Mouse (Mus musculus): ENCODE measurements around the gene Brdt. TPM values are rescaled to one million over a fixed set of nuclear protein-coding genes. Genes with fewer than 3 reads are reported as not detected.
"Not testable (repeated sequence)": the region's sequence is repeated elsewhere in the genome, so short reads cannot be mapped to it uniquely, and the experiment has no call there.

The Brdt gene
- total RNA-seq, 1 experiment: 2.2 TPM

DNA sequence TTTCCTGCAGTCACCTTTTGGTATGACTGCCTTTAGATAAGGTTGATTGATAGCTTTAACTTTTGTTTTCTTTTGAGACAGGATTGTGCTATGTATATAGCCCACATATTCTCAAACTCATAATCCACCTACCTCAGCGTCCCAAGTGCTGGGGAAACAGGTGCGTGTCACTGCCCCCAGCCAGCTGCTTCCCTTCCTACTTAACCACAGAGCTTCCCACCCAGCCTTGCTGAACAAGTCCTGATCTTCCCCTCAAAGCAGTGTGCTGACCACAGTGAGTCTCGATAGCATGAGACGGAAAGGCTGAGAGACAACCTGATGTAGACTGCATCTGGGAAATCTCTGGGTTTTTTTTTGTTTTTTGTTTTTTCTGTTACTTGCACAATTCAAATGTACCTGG, 42.3 kb downstream of the Brdt start:
- Histone ChIP-seq H3K27ac (ENCODE audit: insufficient read depth, low read depth, low read length, poor library complexity, severe bottlenecking) (no peak overlapping the region), H3K9ac (ENCODE audit: insufficient read depth, low read depth, low read length, poor library complexity, severe bottlenecking) (no peak overlapping the region), H3K9me3 (ENCODE audit: control insufficient read depth, insufficient read depth, low read depth, low read length) (no peaks in the 10 kb centered on the region), H3K4me1 (ENCODE audit: control insufficient read depth in 2 of 2, insufficient read depth in 2 of 2, low read length in 2 of 2, poor library complexity in 1 of 2) (no peaks in the 10 kb centered on the region; a peak in 1 of 4 replicates), H3K4me3 (ENCODE audit: insufficient read depth in 1 of 2, low read depth in 1 of 2, low read length in 2 of 2, poor library complexity in 1 of 2, severe bottlenecking in 1 of 2) (no peak overlapping the region), H3K36me3 (ENCODE audit: control insufficient read depth, insufficient read depth, low read length, poor library complexity, severe bottlenecking) (no peaks in the 10 kb centered on the region)
- DNase-seq (ENCODE audit: low read depth, low spot score): no peak
- in situ Hi-C loops (cut with MboI; ENCODE audit: low sequenced_read_pairs in 2 of 2, unreplicated experiment in 2 of 2): no loop called here
- TF ChIP-seq MAFK (IDR thresholded peaks at IDR 0.05; ENCODE audit: insufficient read depth, low read depth, low read length): no peak
- TF ChIP-seq ZNF384 (IDR thresholded peaks at IDR 0.05; ENCODE audit: low read depth, low read length): no peak
- TF ChIP-seq CHD2 (IDR thresholded peaks at IDR 0.05; ENCODE audit: low read depth, low read length): no peak
- no peak for TF ChIP-seq HCFC1 (IDR thresholded peaks at IDR 0.05; ENCODE audit: borderline replicate concordance, insufficient read depth, low read length)
- TF ChIP-seq ZC3H11A (IDR thresholded peaks at IDR 0.05; ENCODE audit: borderline replicate concordance, low read depth, low read length): no peak

GRCm38 (mm10) chr5:107386448-107386847, 55.5 kb downstream of the Brdt start:
- in situ Hi-C loops (cut with MboI; ENCODE audit: low sequenced_read_pairs in 2 of 2, unreplicated experiment in 2 of 2); DNase-seq (ENCODE audit: low read depth, low spot score): not testable (repeated sequence)

DNA sequence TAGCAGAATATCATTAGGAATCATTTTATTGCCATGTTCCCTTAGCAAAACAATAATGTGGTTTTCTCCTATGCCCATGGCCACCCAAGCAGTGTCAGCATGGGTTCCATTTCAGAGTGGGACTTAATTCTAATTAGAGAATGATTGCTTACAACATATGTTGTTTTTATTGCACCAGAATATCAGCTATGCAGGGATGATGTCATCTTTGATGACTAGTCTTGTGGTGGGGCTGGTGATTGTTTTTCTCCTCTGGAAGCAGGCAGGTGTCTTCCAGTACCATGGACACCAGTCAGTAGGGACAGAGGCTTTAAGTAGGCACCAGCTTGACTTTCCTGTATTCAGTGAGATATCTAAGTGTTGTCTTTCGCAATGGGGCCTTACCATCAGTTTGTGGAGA, 56.8 kb downstream of the Brdt start:
- H3K36me3 ChIP-seq (ENCODE audit: control insufficient read depth, insufficient read depth, low read length, poor library complexity, severe bottlenecking): no peaks in the 10 kb centered on the region
- in situ Hi-C loops (cut with MboI; ENCODE audit: low sequenced_read_pairs in 2 of 2, unreplicated experiment in 2 of 2): no loop called here
- H3K4me3 ChIP-seq (ENCODE audit: insufficient read depth in 1 of 2, low read depth in 1 of 2, low read length in 2 of 2, poor library complexity in 1 of 2, severe bottlenecking in 1 of 2): no peak overlapping the region
- DNase-seq (ENCODE audit: low read depth, low spot score): no peak
- no peak overlapping the region for H3K9ac ChIP-seq (ENCODE audit: insufficient read depth, low read depth, low read length, poor library complexity, severe bottlenecking)
- TF ChIP-seq HCFC1 (IDR thresholded peaks at IDR 0.05; ENCODE audit: borderline replicate concordance, insufficient read depth, low read length) (no peak), CHD2 (IDR thresholded peaks at IDR 0.05; ENCODE audit: low read depth, low read length) (no peak), ZNF384 (IDR thresholded peaks at IDR 0.05; ENCODE audit: low read depth, low read length) (no peak), MAFK (IDR thresholded peaks at IDR 0.05; ENCODE audit: insufficient read depth, low read depth, low read length) (no peak), ZC3H11A (IDR thresholded peaks at IDR 0.05; ENCODE audit: borderline replicate concordance, low read depth, low read length) (no peak)
- no peak overlapping the region for H3K27ac ChIP-seq (ENCODE audit: insufficient read depth, low read depth, low read length, poor library complexity, severe bottlenecking)
- H3K4me1 ChIP-seq (ENCODE audit: control insufficient read depth in 2 of 2, insufficient read depth in 2 of 2, low read length in 2 of 2, poor library complexity in 1 of 2): no peaks in the 10 kb centered on the region
- no peaks in the 10 kb centered on the region for H3K9me3 ChIP-seq (ENCODE audit: control insufficient read depth, insufficient read depth, low read depth, low read length)

More at GRCm38 (mm10) chr5:107386448-107386847, 55.5 kb downstream of the Brdt start:
- not testable (repeated sequence) for H3K4me1 ChIP-seq (ENCODE audit: control insufficient read depth in 2 of 2, insufficient read depth in 2 of 2, low read length in 2 of 2, poor library complexity in 1 of 2); H3K4me3 ChIP-seq (ENCODE audit: insufficient read depth in 1 of 2, low read depth in 1 of 2, low read length in 2 of 2, poor library complexity in 1 of 2, severe bottlenecking in 1 of 2); H3K9ac ChIP-seq (ENCODE audit: insufficient read depth, low read depth, low read length, poor library complexity, severe bottlenecking); H3K36me3 ChIP-seq (ENCODE audit: control insufficient read depth, insufficient read depth, low read length, poor library complexity, severe bottlenecking); H3K9me3 ChIP-seq (ENCODE audit: control insufficient read depth, insufficient read depth, low read depth, low read length); H3K27ac ChIP-seq (ENCODE audit: insufficient read depth, low read depth, low read length, poor library complexity, severe bottlenecking)

DNA sequence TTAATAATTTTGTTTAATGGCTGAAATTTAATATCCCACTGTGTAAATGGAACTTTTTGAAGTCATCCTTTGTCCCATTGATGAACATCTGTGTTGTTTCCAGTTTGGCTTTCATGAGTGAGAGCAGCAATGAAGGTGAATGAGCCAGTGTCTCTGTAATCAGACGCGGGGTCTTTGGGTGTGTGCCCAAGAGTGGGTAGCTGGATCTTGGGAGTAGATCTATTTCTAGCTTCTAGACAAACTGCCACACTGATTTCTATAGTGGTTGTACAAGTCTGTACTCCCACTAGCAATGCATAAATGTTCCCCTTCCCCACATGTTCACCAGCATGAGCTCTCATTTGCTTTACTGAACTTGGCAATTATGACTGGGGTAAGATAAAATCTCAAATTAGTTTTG, 58.4 kb downstream of the Brdt start:
- TF ChIP-seq ZNF384 (IDR thresholded peaks at IDR 0.05; ENCODE audit: low read depth, low read length): no peak
- TF ChIP-seq ZC3H11A (IDR thresholded peaks at IDR 0.05; ENCODE audit: borderline replicate concordance, low read depth, low read length): no peak

DNA sequence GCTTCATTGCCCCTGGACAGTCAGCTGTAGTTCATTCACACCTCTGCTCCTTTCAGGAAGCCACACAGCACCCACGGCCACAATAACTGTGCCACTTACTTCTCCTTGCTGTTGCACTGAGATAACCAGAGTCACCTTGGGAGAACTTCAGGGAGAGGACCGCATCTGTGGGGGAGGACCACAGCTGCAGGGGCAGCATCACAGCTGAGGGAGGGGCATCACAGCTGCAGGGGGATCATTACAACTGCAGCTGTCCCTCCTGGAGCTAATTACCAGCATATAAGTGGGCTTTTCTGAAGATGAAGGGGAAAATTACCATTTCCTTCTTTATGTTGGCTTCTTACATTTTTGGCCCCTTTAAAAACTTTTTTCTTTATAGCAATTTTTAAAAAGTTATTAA, 63.5 kb downstream of the Brdt start:
- H3K4me1 ChIP-seq (ENCODE audit: control insufficient read depth in 2 of 2, insufficient read depth in 2 of 2, low read length in 2 of 2, poor library complexity in 1 of 2): no peaks in the 10 kb centered on the region
- in situ Hi-C loops (cut with MboI; ENCODE audit: low sequenced_read_pairs in 2 of 2, unreplicated experiment in 2 of 2): no loop called here
- DNase-seq (ENCODE audit: low read depth, low spot score): no peak
- H3K4me3 ChIP-seq (ENCODE audit: insufficient read depth in 1 of 2, low read depth in 1 of 2, low read length in 2 of 2, poor library complexity in 1 of 2, severe bottlenecking in 1 of 2): no peak overlapping the region
- no peak overlapping the region for H3K27ac ChIP-seq (ENCODE audit: insufficient read depth, low read depth, low read length, poor library complexity, severe bottlenecking)
- no peaks in the 10 kb centered on the region for H3K9me3 ChIP-seq (ENCODE audit: control insufficient read depth, insufficient read depth, low read depth, low read length)
- H3K9ac ChIP-seq (ENCODE audit: insufficient read depth, low read depth, low read length, poor library complexity, severe bottlenecking): no peak overlapping the region
- TF ChIP-seq ZC3H11A (IDR thresholded peaks at IDR 0.05; ENCODE audit: borderline replicate concordance, low read depth, low read length) (no peak), CHD2 (IDR thresholded peaks at IDR 0.05; ENCODE audit: low read depth, low read length) (no peak), MAFK (IDR thresholded peaks at IDR 0.05; ENCODE audit: insufficient read depth, low read depth, low read length) (no peak), HCFC1 (IDR thresholded peaks at IDR 0.05; ENCODE audit: borderline replicate concordance, insufficient read depth, low read length) (no peak)
- H3K36me3 ChIP-seq (ENCODE audit: control insufficient read depth, insufficient read depth, low read length, poor library complexity, severe bottlenecking): no peaks in the 10 kb centered on the region

More for the DNA sequence above, 58.4 kb downstream of the Brdt start:
- Histone ChIP-seq H3K4me3 (ENCODE audit: insufficient read depth in 1 of 2, low read depth in 1 of 2, low read length in 2 of 2, poor library complexity in 1 of 2, severe bottlenecking in 1 of 2) (no peak overlapping the region), H3K27ac (ENCODE audit: insufficient read depth, low read depth, low read length, poor library complexity, severe bottlenecking) (no peak overlapping the region), H3K9ac (ENCODE audit: insufficient read depth, low read depth, low read length, poor library complexity, severe bottlenecking) (no peak overlapping the region), H3K4me1 (ENCODE audit: control insufficient read depth in 2 of 2, insufficient read depth in 2 of 2, low read length in 2 of 2, poor library complexity in 1 of 2) (no peaks in the 10 kb centered on the region), H3K36me3 (ENCODE audit: control insufficient read depth, insufficient read depth, low read length, poor library complexity, severe bottlenecking) (no peaks in the 10 kb centered on the region), H3K9me3 (ENCODE audit: control insufficient read depth, insufficient read depth, low read depth, low read length) (no peaks in the 10 kb centered on the region)
- DNase-seq (ENCODE audit: low read depth, low spot score): no peak
- in situ Hi-C loops (cut with MboI; ENCODE audit: low sequenced_read_pairs in 2 of 2, unreplicated experiment in 2 of 2): no loop called here

Data from ES-E14 (cell line).